Mouse (Mus musculus) adrenal gland, postnatal 10 days (tissue): ENCODE measurements at regions not wholly inside any gene's neighbourhood (a gene's known extent, or its start where the extent isn't known, plus 50 kb on each side); places are given as distances from the start of the nearest gene placed in this dataset.

Experiments
- DNase-seq: peaks from one replicate; pipeline ENCODE4 v3.0.0; 2021; ENCODE audit warnings: mixed read lengths

DNA sequence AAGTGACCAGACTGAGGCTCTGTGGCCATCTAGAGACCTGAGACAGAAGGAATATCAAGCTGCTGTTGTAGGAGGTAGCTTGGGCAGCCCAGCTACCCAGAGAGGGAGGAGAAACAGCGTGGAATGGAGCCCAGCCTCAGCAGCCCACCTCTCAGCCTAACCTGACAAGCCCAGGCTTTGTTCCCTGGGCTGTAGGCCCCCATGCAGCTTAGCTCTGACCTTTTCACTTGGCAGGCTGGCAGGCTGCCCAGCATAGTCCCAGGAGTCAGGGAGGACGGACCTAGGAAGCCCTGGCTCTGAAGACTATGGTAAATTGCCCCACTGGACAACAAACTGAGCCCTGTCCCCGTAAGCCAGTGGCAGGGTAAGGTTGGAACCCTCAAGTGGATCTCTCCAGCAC lies 141.8 kb upstream of the Csf3r start:
- peak; percentile 80 for DNase-seq

DNA sequence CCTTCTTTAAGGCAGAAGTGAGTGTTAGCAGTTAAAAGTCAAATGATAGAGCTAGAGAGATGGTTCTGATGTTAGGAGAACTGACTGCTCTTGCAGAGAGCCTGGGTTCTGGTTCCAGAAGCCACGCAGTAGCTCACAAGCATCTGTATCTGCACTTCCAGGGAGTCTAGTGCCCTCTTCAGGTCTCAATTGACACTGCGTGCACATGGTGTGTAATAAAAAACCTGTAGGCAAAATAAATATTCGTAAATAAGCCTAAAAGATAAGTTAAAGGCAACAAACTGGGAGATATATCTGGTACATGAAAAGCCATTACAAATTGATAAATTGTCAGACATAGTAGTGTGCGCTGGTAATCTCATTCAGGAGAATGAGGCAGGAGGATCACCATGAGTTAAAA lies 133.8 kb upstream of the Csf3r start:
- no peak for DNase-seq

DNA sequence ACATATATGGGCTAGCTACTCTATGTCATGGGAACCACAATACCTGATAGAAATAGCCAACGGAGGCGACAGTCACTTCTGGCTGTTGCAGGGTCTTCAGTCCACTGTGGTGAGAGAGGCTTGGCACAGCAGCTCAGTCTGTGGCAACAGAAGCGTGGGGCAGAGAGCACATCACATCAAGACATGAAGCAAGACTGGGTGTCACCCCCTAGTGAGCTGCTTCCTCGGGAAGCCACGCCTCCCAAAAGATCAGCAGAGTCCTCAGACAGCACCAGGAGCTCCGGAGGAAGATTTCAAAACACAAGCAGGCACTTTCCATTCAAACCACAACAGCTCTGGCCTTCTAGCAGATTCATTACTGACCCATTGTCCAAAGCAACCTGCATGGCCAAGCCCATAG lies 131.2 kb upstream of the Csf3r start:
- DNase-seq = no peak

DNA sequence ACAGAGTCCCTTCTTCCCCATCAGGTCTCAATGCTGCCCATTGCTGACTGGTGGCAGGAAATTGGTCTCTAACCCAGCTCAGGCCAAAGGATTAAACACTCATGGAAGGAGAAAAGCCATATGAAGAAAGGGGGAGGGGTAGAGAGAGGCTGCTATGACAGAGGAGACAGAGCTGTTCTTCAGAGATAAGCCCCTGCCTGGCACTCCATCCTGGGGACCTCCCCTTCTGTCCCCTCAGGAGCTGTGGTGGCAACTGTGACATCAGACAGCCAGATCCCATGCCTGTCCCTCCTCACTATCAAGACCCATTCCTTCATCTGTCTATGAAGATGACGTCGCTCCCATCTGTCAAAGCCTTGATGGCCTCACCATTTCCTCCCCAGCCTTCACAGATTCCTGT lies 126.6 kb upstream of the Csf3r start:
- no peak for DNase-seq

DNA sequence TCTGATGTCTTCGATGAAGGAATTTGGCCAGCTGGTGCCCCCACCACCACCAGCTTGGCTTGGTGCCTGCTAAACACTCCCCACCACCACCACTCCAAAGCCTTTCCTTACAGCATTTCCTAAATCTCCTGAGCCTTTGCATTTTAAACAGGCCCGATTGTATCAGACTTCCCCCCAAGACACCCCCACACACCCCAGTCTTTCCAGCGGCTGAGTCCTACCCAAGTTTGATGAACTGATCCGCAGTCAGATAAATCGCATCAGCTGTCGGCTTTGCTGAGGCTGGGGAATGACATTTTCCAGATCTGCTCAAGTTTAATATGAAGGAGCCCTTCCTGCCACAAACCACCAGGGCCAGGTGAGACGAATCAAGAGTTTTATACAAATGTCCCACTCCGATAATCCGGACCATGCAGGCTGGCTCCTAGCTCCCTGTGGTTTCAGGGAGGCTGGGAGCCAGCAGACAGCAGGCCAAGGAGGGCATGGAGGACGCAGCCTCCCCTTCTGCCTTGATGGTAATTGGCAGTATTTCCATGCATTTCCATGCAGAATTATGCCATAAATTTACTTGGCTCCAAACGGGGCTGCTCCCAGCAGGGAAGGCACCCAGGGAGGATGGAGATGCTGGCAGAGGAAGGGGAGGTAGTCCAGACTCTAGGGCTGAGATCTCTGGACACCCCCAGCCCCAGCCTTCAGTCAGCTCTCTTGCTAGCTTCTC lies 125.6 kb upstream of the Csf3r start:
- DNase-seq = no peak

DNA sequence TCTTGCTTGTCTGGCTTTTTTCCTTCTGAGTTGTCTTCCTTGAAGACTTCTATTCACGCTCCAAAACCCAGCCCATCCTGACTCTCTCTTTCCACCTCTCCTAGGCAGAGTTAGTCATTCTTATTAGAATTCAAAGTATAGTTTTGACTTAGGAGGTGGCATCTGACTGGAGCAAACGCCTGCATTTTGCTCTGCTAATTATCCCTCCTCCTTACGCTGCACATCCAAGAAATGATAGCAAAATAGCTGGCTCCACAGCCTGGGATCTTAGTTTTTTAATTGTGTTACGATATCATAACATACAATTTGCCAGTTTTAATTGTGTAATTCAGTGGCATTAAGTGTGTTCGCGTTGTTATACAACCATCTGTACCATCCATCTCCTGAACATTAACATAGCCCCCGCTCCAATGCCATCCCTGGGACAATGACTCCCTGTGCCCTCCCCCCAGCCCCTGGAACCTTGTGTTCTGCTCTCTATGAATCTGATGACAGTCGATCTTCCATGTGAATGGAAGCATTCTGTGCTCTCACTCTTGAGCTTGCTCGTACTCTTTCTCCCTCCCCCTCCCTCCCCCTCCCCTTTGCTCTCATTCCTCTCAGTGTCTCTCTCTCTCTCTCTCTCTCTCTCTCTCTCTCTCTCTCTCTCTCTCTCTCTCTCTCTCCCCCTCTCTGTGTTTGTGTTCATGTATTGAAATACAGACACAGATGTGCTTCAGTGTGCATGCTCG lies 122.6 kb upstream of the Csf3r start:
- no peak for DNase-seq

DNA sequence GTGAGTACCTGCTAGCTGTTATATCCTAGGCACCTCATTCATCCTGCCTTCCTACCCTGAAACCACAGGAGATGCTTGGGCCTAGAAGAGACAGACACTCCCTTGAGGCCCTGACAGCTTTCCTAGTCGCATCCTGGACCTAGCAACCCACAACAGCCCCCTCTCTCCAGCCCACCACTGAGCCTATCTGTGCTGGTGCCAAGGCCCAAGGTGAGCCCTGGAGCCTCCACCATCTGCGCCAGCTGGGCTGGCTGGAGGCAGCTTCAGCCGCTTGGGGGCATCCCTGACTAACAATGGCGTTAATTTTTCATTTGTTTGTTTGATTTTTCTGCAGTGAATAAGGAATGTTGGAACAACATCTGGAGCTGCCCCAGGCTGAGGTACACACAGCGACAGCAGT lies 118.1 kb upstream of the Csf3r start:
- DNase-seq = no peak

DNA sequence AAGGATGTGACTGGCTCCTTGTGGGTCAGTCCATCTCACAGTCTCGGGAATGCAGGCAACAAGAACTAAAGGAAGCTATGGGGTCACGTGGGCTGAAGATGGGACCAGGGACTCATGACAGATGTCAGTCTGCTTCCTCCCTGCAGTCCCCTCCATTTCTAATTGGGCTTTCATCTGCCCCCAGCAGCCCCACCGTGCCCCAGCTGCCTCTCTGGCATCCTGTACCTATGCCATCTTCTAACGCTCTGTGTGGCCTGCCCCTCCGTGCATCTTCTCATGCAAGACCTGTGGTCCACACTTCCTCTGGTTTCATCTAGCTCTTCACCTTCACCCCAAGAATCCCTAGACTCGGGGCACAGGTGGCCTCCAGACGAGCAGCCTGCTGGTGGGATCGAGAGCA lies 115.4 kb upstream of the Csf3r start:
- no peak for DNase-seq

DNA sequence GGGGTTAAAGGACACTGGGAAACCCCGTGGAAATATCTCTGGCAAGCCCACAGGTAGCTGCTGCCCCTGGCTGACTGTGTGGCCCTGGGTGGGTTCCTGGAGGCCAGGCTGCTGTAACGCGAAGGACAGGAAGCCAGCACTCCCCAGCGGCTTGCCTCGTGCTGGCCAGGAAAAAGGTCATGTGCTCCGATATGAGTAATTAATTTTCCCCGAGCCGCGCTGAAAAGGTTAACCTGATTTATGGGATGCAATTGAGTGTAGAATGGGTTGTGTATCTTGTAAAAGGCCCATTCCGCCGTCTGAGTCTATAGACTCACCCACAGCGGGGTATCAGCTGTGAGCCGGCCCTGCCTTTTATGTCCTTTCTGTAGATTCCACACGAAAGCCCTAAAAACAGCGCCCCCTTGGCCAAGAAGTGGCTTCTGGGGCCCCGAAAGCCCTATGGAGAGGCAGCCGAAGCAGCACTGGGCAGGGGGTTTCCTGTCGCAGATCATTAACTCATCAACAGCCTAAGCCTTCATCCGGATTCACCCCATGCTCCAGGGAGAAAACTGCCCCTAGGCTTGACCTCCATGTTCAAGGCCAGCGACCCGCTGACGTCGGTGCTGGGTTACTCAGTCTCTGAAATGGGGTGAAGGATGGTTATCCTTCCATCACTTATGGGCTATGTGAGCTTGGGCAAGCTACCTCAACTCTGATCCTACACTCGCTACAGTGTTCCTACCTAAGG lies 112.6 kb upstream of the Csf3r start:
- peak; percentile 73 for DNase-seq

DNA sequence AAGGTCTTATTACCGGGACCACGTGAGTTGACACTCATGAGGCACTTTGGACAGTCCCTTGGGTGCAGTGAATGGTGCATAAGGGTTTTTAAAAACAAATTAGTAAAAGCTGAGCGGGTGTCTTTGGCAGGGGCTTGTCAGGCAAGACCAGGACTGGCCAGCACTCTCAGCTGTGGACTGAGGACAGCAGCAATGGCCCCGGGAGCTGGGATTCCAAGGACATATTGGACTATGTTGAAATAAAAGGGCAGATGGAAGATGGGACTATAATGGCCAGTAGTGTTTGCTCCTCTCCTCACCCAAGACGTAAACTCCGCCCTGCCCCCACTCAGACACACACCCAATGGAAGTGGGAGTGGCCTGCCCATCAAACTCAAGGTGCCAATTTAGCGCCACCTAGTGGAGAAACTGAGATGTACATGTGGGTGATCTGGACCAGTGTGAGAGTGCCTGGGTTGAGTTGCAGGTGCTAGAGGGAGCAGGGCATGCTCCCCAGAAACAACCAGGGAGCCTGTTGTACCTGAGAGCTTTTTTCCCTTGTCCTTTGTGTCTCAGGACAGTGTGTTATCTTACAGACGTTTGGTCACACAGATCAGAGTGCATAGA lies 111.8 kb upstream of the Csf3r start:
- DNase-seq = peak; percentile 79

DNA sequence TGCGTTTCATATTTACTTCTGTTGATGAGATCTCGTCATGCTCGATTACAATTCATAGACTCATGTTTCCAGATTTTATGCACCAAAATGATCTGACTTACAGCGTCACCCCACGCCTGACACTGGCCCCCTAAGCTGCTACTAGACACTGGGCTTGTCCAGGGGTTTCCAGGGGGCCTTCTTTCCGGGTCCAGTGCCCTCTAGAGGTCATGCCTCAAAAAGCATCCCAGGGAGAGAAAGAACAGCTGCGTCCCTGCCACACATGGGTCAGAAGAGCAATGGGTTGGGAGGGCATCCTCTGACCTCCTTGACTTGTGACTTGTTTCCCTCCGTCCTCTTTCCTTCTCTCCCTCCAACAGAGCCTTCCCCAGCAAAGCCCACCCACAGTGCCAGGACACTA lies 109.2 kb upstream of the Csf3r start:
- DNase-seq = no peak

DNA sequence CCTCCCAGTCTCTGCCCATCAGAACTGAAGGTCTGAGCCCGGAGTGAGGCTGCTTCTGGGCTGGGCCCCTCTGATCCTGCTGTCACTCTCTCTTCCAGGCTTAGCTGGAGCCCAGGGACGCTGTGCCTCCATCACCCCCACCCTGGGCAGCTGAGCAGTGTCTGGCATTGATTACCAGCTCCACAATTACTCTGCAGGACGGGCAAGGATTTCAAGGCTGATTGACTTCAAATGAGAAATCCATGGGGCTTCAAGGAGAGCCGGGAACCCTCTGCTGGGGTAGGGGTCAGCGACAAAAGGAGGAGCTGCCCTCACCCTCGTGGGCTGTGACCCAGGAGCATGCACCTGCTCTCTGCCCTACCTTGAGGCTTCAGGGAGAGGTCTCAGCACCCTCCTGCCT lies 107.1 kb upstream of the Csf3r start:
- no peak for DNase-seq

DNA sequence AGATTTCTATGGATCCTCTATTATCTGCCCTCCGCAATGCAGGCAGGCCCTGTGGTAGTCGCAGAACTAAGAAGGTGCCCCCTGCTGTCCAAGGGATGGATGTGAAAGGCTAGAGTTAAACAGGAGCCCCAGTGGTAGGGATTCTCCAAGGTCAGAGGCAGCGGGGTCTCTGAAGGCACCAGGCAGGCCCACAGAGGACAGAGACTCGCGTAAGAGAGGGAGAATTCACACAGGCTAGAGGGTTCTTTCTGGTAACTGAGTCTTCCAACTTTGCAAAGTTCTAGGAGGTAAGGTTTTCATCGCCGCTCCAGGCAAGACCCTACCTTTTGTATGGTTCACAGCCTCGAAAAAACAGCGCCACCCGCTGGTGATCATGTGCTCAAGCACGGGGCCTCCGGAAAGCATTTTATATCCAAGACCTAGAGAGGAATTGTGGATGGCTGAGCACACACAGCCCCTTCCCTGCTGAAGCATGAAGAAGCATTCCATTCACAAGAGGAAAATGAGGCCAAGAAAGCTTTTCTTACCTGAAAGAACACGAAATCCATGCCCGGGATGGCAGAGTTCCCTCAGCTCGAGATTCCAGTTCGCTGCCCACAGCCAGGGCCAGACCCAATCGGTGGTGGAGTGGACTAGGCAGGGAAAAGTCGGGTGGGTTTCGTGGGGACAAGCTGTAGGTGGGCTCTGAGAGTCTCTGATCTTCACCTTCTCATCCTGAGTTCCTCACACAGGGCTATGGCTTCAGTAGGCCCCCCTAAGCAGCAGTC lies 102.6 kb upstream of the Csf3r start:
- peak; percentile 71 for DNase-seq

DNA sequence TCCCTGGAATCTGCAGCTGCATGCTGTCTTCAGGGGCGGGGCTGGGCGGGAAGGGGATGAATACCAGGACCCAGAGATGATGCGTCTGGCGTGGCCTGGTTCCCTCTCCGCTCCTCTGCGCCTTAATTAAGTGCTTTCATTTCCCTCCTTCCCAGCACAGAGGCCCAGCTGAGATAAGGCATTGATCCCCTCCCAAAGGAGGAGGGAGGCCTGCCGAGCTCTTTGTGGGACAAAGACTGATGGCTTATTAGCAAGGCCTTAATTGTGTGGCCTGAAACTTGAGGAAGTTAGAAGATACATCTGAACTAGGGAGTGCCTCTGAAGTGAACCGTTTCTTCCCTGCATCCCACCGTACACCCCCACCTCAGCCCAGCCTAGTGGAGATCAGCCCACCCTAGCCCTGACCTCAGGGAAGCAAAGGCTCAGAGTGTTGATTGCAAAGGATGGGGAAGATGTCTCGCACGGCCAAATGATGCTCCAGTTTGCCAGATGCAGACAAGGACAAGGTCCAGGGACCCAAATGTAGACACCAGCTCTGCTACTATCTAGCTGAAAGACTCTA lies 102.0 kb upstream of the Csf3r start:
- no peak for DNase-seq

DNA sequence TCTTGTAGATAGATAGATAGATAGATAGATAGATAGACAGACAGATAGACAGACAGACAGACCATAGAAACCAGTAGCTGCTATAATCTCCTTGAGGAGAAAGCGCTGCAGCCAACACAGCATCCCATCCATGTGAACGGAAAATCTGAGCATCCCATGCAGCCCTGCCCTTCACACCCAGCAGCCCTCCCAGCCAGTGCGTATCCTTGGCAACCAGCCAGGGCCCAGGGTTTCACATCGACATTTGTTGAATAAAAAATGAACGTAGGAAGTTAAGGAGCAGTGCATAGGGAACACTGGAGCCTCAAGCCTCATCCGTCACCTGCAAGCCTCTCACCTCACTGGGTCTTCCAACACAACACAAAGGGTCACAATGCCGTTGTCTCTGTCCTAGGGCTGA lies 101.1 kb upstream of the Csf3r start:
- DNase-seq = no peak

DNA sequence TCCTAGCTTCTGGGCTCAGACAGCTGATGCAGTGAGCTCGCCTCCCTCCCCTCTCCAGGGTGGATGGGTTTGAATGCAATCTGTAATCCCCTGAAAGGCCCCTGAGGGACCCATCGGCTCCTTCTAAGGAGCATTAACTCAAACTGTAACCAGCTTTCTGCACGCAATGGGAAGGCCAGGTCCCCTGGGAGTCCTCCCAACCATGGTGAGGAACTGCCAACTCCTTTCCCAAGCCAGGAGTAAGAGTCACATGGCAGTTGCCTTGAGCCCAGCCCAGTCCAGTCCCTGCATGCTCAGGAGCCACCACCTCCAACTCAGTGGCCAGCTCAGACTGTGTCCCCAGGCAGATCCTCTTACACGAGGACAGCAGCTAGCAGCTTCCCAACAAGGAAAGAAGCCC lies 96.2 kb upstream of the Csf3r start:
- DNase-seq = peak; percentile 54

DNA sequence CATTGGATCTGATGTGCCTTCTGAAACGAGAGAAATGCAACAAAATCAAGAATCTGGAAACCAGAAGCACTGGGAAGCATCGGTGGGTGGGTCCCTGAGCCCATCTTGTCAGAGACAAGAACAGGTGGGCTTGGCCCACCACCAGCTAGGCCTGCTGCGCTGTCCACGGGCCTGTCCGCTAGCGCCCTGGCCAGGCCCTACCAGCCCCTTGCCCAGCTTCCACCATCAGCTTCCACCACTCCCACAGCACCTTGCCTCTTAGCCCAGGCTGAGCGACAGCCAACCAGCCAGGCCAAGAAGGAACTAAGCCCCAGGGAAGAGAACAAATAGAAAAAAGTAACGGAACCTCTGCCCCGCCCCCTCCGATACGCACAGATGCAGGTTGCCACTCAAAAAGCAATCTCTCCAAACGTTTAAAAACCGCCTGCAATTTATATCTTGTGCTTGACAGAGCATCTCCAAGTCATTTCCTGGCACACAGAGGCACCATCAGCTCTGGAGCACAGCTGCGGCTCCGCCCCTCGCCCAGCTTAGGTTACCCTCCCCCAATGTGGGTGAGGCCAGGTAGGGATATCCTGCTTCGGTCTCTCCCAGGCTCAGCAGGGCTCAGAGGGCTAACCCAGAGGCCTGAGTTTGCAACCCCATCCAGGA lies 95.1 kb upstream of the Csf3r start:
- no peak for DNase-seq

DNA sequence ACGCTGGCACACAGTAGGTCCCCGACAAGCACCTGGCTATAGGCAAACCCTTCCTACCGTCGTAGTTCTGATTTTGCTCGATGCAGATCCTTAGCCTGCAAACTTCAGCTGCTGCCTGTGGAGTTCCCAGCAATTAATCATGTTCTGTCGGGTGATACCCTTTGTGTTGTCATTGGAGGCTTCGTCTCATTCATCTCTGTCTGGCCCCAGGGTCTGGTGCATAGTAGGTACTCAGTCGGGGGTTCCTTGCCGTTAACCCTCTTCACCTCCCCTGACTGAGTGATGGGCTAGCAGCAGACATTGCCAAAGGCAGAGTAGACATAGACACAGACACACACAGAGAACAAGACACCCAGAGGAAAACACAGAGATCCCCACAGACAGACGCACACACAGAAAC lies 93.6 kb upstream of the Csf3r start:
- no peak for DNase-seq

DNA sequence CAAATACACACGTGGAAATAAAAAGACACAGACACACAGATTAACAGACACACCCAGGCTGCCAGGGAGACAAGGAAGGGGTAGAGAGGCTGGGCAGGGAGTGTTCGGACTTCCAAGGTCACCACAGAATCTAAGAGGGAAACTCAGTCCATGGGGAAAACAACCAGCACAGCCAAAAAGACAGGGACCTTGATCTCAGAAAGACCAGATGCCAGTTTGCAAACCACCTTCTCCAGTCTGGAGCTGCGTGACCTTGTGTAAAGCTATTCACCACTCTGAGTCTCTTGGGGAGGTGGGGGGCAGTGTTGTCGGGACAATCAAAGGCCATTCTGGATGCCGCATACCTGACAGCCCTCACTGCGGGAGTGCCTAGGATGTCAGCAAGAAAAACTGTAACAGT lies 93.0 kb upstream of the Csf3r start:
- DNase-seq = no peak

DNA sequence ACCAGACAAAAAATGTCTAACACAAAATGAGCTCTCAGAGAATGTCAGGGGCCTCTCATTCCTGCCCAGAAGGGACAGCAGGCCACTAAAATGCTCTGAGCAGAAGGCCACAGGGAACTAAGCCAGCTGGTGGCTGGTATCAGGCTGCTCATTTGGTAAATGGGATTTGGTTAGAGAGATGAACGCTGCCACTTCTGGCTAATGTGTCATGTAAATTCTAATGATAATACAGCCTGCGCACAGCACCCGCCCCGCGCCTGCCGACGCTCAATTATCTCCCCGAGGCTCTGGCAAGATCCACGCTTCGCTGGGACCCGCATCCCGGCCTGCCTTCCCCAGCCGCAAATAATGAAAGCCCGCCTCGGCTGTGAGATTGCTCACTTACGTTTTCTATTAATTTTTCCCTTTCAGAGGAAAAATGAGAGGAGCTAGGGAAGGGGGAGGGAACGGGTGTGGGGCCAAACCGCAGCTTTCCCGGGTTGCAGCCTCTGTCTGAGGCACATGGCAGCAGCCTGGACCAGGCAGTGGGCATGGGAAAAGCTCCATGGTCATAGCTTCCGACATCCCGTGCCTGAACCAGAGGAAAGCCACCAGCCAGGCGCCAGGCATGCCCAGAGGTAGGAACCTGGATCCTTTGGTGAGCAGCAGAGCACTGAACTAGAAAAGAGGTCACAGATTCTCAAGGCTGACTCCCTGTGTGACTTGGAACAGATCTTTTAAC lies 92.2 kb upstream of the Csf3r start:
- DNase-seq = no peak

DNA sequence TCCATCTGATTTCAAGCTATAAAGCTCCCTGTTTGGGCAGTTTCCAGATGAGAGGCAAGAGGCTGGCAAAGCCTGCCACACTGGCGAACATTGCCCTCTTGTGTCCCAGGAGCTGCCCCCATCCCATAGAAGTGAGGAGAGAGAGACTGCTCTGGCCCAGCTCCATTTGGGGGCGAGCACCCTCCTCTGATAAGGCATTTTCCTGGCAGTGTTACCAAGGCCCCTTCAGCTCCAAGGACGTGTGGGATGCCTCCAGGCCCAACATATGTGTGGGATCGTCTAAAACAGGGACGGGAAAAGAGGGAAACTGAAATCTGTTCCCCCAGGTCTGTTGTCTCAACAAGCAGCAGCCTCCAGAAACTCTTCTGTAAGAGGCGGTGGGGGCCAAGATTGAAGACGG lies 88.0 kb upstream of the Csf3r start:
- DNase-seq = no peak
